Mouse (Mus musculus) cerebellum, adult 9-11 months (tissue): ENCODE data around the gene Coq10b.
"Not testable (repeated sequence)": the region's sequence is repeated elsewhere in the genome, so short reads cannot be mapped to it uniquely, and the experiment has no call there.

Experiments
- DNase-seq: peaks from one replicate; pipeline ENCODE4 v3.0.0; 2022

Coq10b gene

DNA sequence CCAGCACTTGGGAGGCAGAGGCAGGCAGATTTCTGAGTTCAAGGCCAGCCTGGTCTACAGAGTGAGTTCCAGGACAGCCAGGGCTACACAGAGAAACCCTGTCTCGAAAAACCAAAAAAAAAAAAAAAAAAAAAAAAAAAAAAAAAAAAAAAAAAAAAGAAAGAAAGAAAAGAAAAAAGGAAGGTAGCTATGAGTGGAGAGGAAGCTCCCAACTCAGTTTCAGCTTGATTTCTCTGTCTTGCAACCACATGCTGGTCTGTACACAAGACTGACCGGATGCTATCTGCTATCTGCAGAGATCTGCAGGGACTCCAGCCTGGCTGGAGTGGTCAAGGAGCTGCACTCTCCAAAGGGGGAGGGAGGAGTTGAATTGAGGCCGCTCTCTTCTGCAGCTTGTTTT lies 5.8 kb downstream of the Coq10b start:
- not testable (repeated sequence) for DNase-seq

DNA sequence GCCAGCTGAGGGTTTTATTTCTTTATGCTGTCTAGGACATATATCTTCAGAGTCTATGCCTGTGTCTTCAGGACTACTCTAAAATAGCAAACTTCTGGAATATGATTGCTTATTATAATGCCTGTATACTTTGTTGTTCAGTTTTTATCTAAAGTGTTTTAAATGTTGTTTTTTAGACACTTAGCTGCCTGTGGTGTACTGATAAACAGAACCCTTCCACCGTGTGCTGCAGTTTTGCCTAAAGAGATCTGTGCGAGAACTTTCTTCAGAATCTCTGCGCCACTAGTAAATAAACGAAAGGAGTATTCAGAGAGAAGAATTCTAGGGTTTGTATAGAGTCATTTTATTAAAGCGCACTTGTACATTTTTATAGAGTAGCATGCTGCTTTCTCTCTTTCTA lies 8.5 kb downstream of the Coq10b start:
- DNase-seq, result no peak

DNA sequence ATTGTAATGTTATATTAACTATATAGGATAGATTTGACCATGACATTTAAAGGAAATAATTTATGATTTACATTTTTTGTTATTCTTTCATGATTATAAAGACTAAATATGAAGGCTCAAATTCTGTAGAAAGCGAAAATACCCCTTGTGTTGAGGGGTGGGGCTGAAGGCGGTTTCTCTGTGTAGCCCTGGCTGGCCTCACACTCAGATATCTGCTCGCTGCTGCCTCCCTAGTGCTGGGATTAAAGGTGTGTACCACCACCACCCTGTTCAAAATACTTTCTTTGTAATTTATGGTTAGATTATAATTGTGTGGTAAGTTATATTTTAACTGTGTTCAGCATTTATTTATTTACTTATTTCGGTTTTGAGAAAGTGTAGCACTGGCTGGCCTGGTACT lies 9.2 kb downstream of the Coq10b start:
- no peak for DNase-seq

DNA sequence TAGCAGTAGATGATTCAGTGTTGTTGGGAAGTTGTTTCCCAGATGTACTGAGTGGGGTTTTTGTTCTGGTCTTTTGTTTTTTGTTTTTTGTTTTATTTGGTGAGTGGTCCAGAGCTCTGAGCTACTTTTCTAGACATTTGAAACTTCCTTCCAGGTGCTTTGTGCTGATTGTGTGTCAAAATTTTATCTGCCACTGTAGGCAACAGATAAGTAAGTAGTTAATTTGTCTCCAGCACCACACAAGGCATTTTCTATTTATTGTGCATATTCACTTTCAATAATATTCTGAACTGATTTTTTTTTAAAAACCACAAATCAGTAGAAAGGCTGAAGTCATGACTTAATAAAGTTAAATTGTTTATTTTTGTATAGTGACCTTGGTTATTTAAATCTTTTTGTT lies 19.8 kb downstream of the Coq10b start:
- not testable (repeated sequence) for DNase-seq

DNA sequence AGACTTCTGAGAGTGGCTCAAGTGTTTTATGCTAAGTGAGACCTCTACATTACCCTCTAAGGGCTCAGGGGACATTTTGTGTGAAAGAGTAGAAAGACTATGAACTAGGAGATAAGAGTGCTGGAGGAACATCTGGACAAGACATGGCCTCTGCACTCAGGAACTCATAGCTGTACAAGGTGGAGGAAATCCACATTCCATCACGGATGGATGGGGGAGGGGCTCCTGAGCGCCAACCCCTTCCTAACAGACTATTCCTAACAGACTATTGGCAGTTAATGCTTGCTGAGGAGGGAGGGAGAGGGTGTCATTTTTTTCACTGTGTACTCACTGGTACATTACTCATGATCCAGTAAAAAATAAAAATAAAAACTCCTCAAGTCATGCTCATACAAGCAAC lies 22.2 kb downstream of the Coq10b start:
- DNase-seq, result no peak

DNA sequence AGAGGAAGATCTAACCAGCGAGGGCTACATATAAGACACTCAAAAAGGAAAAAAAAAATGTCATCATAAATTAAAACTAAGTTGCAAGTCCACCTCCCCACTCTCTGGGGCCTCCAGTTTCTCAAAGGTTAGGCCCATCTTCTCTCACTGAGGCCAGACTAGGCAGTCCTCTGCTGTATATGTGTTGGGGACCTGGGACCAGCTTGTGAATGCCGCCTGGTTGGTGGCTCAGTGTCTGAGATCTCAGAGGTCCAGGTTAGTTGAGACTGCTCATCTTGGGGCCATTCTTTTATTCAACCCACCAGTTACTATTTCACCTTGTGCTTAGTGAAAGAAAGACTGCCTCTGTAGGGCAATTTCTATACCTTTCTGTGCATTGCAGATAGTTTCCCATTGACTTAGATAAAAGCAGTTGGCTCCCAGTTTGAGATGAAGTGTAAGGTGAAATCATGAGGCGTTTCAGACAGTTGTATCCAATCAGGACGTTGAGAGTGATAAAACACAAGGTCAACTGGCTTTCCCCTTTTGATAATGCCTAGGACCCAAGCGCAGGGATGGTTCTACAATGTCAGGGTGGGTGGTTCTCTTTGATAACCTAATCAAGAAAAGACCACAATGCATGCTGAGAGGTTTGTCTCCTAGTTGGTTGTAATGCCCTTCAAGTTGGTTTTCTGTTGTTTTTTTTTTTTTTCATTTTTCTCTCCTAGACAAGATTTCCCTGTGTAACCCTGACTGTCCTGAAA lies 23.3 kb downstream of the Coq10b start:
- no peak for DNase-seq

DNA sequence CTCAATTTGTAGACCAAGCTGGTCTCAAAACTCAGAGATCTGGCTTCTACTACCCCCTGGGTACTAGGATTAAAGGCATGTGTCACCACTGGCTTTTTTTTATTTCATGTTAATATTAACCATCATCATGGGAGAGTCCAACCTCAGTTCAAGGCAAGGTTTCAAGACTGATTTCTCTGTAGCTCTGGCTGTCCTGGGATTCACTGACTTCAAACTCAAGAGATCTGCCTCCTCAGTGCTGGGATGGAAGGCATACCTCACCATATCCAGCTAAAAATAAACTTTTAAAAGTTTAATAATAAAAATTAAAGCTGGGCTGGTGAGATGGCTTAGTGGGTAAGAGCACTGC lies 23.8 kb downstream of the Coq10b start:
- no peak for DNase-seq

DNA sequence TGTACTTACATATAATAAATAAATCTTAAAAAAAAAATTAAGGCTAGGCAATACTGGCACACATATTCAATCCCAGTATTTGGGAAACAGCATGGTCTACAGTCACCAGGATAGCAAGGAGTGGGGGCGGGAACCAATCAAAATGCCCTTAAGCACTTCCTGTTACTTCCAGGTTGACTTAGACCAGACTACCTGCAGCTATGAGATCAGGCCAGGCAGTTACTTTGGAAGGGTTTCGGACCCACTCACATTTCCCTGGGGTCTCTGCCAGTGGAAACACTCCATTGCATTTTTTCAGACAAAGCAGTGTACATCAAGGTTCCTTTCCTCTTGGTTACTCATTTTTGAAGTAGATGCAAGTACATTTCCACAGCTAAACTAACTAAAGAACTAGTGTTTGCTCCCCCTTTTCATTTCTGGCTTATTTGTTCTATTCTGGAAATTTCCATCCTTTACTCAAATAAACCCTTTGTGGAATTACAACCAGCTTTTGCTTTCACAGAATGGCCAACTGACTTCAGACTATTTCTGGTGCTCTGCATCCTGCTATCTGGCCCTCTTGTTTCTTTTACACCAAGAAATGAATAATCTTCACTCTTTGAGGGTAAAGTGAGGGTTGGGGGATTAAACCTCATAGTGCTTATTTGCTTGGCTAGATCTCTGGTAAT lies 24.4 kb downstream of the Coq10b start:
- no peak for DNase-seq

DNA sequence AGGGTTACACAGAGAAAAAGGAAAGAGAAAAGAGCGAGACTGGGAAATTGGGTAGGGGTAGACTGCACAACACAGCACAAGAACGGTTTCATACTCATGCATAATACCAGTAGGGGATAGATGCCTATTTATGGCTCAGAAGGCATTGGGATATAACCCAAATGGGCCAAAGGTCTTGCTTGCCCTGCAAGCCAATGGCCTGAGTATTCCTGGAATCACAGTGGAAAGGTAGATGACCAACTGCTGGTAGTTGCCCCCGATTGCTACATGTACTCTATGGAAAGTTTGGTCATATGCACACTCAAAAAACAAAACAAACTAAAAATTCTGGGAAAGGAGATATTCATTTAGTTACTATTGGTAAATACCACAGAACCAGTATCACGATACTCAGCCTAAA lies 27.1 kb downstream of the Coq10b start:
- DNase-seq, result no peak

DNA sequence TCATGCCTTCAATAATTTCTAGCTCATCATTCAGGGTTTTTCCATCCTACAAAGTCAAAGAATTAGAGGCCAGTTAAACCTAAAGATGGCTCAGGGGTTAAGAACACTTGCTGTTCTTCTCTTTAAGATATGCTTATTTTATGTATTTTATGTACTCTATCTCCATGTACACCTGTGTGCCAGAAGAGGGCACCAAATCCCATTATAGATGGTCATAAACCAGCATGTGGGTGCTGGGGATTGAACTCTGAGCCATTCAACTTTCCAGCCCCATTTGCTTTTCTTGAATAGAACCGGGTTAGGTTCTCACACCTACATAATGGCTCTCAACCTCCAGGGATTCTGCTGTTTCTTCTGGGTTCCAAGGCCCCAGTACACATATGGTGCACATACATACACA lies 29.5 kb downstream of the Coq10b start:
- DNase-seq, result no peak

DNA sequence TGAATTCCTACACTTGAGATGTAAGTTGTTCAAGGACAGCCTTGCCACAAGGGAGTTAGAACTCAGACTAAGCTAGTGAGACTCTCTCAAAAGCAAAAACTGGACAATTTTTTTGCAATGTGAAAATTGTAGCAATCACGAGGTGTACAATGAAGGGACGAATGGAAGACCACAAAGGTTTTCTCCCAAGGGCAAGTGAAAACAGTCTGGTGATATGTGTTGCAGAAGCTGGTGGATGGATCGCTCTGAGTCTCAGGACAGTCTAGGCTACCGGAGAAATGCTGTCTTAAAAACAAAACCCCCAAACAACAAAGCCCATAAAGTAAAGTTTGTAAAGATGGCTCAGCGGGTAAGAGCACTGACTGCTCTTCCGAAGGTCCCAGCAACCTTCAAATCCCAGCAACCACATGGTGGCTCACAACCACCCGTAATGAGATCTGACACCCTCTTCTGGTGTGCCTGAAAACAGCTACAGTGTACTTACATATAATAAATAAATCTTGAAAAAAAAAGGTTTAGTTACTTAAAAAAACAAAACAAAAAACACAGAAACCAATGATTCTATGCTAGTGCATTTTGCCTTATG lies 33.3 kb downstream of the Coq10b start:
- DNase-seq, result no peak

DNA sequence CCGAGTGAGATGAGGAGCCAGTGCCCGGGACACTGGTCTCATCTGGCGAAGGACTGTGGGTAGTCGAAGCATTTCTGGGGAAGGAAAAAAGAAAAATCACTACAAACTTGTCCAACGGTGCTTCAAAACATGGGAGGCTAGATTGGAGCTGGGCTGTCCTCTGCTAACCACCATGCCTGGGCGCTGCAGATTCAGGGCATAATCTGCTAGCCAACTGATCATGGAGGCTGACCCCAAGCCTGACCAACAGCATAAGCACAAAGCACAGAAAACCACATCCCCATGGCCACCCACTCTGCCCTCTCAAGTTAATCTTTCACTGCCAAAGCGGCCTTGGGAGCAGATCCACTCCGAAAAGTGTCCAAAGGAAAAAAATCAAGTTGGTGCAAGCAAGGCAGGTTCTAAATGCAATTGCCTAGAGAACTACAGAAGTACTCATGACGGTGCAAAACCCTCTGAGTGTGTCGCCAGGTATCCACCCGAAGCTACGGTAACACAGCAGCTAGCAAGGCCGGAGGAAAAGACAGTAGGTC lies 34.4 kb downstream of the Coq10b start:
- no peak for DNase-seq

DNA sequence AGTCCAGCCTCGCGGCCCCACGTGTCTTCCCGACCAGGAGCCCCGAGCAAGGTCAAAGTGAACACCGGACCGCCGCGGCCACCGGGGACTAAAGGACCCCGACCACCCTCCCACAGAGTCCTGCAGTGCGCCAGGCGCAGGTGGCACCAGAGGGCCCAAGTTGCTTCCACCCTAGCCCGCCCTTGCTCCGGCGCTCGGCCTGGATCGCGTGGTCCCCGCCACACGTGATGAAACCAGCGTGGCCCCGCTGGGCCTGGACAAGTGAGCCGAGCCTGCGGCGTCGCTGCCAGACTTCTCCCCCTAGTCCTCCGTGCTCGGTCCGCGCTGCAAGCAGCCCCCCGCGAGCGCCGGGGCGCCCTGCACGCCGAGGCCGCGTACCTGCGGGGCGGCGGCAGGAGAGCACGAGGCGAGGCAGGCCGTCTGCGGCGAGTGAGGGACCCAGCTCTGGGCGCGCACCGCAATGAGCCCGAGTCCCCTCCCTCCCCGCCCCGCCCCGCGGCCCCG lies 34.9 kb downstream of the Coq10b start:
- no peak for DNase-seq

DNA sequence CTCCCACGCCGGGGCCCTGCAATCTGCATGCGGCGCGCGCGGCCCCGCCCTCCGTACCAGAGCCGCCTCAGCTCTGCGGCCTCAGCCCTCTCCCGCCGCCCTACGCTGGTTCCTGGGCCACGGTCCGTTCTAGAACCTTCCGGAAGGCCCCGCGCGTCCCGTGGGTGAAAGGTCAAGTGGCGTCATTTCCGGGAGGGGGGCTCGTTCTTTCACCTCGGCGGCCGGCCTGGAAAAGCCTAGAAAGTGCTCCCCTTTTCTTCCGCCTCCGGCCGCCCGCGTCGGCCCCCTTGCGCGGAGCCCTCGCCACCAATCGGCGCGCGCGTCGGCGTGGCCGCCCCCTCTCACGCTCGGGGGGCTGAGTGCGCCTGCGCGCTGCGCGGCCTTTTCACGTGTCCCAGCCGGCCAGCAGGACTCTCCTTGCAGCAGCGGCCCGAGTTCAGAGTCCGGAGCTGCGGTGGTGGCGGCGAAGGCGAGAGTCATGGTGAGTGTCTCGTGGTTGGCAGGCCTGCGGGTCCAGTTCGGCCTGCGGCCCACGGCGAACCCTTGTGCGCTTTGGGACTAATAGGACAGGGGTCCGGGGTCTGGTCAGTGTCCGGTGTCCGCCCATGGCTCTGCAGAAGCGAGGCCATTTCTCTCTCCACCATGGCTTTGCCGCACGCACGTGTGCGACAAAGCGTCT lies 35.5 kb downstream of the Coq10b start, which contains the start of the genes Hspe1 and Hspd1:
Hspe1 (plus strand) TSS at position 201 of the 679 bp plus-strand sequence.
Hspd1 (minus strand) TSS at position 312 of the 679 bp plus-strand sequence.
- peak; percentile 99 for DNase-seq

DNA sequence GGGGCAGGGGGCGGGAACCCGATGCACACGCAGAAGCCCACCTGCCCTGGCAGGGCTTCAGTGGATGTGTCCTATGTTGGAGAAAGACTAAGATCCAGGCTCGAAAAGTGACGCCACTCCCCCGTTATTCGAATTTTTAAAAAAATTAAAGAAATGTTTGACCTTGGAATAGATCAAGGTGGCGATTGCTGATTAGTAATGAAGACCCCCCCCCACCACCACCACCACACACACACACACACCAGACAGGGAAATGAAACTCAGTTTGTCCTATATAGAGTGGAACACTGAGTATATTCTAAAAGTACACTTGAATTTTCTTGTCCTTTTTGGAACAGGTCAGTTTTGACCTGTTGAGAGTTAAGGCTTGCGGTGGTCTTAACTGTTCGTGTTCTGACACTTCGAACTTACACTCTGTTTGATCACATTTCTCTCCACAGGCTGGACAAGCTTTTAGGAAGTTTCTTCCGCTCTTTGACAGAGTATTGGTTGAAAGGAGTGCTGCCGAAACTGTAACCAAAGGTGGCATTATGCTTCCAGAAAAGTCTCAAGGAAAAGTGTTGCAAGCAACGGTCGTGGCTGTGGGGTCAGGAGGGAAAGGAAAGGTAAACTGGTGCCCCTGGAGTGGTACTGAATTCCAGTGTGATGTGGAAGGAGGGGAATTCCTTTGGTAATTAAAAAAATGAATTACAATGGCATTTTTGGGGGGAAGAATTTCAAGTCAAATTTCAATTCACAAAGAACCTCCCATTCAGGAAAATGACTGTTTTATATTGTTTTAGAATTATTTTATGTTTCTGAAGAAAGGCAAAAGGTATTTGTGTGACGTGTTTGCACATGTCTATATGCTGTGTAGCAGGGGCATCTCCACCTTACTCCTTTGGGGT lies 36.3 kb downstream of the Coq10b start:
- DNase-seq, result no peak

DNA sequence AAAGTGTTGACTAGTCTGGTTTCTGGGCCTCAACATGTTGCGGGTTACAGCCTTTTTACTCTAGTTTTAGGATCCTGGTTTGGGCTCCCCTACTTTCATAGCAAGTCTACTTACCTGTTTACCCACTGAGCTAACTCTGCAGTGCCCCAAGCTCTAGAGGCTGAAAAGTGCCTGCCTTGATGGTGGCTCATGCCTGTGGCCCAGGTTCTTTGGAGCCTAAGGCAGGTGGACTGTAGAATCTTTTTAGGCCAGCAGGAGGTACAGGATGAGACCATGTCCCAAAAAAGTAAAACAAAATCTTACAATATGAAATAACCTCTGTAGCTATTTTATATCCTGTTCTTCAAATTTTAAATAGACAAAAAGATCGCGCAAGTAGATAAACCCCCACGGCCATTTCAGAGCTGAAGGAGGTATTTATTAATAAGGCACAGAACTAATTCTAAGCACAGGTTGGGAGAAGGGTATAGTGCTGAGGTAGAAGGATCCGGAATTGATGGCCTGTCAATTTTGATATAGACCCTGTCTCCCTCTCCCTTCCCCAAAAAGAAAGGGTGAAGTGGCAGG lies 37.0 kb downstream of the Coq10b start:
- DNase-seq, result no peak

DNA sequence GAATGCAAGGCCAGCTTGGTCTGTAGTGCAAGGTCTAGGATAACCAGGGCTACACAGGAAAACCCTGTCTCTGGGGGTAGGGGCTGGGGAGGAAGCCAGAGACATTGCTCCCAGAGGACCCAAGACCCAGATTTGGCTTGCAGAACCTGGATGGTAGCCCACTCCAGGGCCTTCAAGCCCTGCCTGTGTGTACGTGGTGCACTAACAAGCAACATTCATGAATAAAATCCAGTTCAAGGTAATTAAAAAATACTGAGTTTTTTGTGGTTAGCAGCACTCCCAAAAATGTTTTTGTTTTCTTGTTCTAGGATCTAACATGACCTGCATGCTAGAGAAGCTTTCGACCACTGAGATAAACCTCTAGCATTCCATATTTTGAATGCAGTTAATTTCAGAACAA lies 39.5 kb downstream of the Coq10b start:
- no peak for DNase-seq

DNA sequence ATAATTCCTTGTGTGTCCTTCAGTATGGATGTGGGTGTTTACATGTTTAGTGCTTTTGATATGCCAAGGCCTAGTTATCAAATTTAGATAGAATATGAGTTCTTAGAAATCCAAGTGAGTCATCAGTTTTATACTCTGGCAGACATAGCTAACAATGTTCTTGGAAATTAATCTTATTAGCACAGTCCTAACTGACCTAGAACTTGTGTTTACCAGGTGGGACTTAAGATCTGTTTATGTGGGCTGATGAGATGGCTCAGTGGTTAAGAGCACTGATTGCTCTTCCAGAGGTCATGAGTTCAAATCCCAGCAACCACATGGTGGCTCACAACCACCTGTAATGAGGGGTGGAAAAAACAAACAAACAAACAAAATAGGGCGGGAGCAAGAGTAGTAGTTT lies 39.9 kb downstream of the Coq10b start:
- DNase-seq, result no peak

DNA sequence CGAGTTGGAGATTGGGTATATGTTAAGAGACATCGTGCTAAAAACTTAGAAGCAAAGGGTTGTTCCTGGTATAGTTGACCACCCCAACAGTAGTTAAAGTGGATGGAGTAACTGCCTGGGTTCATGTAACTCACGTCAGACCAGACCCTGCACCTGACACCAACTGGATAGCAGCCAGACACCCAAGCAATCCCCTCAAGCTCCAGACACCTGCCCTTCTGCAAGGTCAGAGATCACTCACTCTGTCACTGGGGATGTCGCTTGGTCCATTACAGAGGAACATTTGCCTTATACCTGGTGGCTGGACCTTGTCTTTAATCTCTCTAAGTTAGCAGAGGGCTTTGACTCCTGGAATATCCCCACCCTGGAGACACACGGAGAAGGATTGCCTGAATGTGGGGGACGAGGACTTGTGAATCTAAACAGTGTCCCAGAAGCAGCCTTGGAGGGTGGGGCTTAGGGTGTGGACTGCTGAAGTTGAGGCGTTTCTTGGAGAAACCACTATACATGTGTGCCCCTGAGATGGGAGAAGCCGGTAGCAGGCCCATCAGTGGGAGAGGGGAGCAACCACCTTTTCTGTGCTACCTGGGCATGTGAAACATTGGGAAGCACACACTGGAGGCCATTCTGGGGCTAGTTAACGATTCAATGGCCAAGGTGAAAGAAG lies 54.5 kb downstream of the Coq10b start:
- no peak for DNase-seq

DNA sequence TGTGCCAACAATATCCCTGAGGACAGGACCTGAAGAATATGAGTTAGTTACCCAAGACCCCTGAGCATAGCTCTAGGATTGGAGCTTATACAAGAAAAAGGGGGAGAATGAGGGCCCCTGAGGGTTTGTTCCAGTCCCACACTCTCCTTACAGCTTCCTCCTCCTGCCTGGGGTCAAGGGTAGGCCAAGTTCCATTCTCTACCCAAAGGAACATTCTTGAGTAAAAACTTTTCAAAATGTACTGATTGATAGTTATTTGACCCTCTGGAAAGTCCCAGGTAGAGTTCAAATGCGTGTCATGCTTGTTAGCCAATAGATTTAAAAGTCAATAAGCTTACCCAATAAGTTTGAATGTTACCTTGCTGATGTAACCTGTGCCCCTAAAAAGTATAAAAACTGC lies 55.1 kb downstream of the Coq10b start:
- no peak for DNase-seq

DNA sequence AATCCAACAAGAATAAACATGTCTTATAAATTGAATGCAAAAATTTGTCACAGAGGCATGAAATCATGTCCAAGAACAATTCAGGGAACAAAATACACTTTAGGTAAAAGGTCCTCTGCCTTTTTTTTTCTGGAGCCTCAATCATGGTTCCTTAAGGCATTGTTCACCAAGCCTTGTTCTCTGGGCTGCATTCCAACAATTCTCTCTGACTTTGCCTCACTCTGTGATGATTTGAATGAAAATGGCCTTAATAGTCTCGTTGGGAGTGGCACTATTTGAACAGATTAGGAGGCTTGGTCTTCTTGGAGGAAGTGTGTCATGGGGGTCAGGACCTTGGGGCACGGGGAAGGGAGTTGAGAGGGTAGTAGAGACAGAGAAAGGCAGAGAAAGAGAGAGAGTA lies 55.9 kb downstream of the Coq10b start:
- DNase-seq, result no peak
